Comparison of ENCODE assay signal across 22 mouse cellular contexts in the genomic region with DNA sequence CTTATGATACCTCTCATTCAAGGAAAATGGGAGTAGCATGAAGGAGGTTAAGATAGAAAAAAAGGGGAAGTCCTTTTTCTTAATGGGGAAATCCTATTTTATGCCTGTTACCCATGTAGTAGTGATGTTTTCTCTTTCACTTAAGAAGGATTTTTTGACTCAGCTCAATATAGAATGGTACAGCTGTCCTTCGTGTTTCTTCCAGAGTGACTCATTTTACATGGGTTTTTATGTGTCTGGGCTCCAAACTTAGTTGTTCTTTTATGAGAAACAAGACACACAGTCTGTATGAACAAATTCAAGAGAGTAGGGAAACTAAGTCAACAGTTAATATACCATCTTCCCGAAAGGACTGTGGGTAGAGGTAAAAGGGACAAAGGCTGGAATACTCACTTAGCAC.
"Had no signal": no experiment of that assay in that cellular context is flagged by ENCODE, and none has a peak within 500 bp of the region (broad histone marks: within the 10 kb centered on the region; RNA-seq: fewer than 3 reads in every experiment).

No protein-coding gene starts in this region.

- DNase-seq: heart, postnatal 10 days; heart, postnatal 14 days; heart, postnatal 36 days; heart, postnatal 4 days; kidney, adult 11 months; kidney, adult 18-20 months; kidney, adult 2 months; kidney, adult 8-10 months; kidney, adult 9 months; kidney, postnatal 10 days; kidney, postnatal 14 days; kidney, postnatal 25 days; kidney, postnatal 36 days; kidney, postnatal 4 days; layer of hippocampus, adult 9-11 months; layer of hippocampus, postnatal 36 days had no signal

- ATAC-seq: hindbrain, embryonic 16.5 days; hindbrain, postnatal 0 days; inflammation-experienced regulatory T-cells, adult 6 months; intestine, embryonic 15.5 days; intestine, embryonic 16.5 days; intestine, postnatal 0 days had no signal
